Mouse (Mus musculus): ENCODE measurements around the gene Psmd4. TPM values are rescaled to one million over a fixed set of nuclear protein-coding genes. Genes with fewer than 3 reads are reported as not detected.

Psmd4 gene
- 199 and 214 TPM in 2 replicates for polyA plus RNA-seq (2016; fragmentation: Nextera tagmentation; extraction: Ambion mirVana)

- H3K9ac ChIP-seq, result peak within 1 kb of the TSS; percentile 85
- H3K4me1 ChIP-seq (replicated peaks), result peaks cover 7% of the 10 kb centered on the region
- peak within 1 kb of the TSS; percentile 73 for H3K4me2 ChIP-seq
- H3K27ac ChIP-seq (ENCODE audit: poor library complexity, severe bottlenecking), result peak within 1 kb of the TSS; percentile 70
- no peaks in the 10 kb centered on the region for H3K9me3 ChIP-seq (replicated peaks)
- peak within 1 kb of the TSS; percentile 82 for H3K4me3 ChIP-seq
- ATAC-seq (ENCODE audit: insufficient number of reproducible peaks, low FRiP score), result peak; percentile 98
- H3K27me3 ChIP-seq (replicated peaks), result no peaks in the 10 kb centered on the region
- H3K36me3 ChIP-seq, result peaks cover 12% of the 10 kb centered on the region; the same call in 1 of the 2 replicates
- WGBS, result under 1% methylated on average over 36 of the region's 36 CpGs
Measured at GRCm38 (mm10) chr3:95042166-95042837, at the start of gene Psmd4. TSS of gene Psmd4 (minus strand) at chr3:95042614.

- H3K9ac ChIP-seq, result no peak overlapping the region
- ATAC-seq (ENCODE audit: insufficient number of reproducible peaks, low FRiP score), result no peak
- H3K36me3 ChIP-seq, result peaks cover 15% of the 10 kb centered on the region
- no peaks in the 10 kb centered on the region for H3K27me3 ChIP-seq (replicated peaks)
- H3K4me3 ChIP-seq, result no peak overlapping the region
- H3K27ac ChIP-seq (ENCODE audit: poor library complexity, severe bottlenecking), result no peak overlapping the region
- no peak overlapping the region for H3K4me2 ChIP-seq
- 90% methylated on average over 1 of the region's 1 CpGs for WGBS
- 0 out of 2 replicates have a peak, but pooled peaks cover 2% of the 10 kb centered on the region for H3K4me1 ChIP-seq (replicated peaks)
- H3K9me3 ChIP-seq (replicated peaks), result no peaks in the 10 kb centered on the region
Measured at GRCm38 (mm10) chr3:95088071-95088470, 45.7 kb upstream of the Psmd4 start.

- H3K27ac ChIP-seq (ENCODE audit: poor library complexity, severe bottlenecking), result no peak overlapping the region
- ATAC-seq (ENCODE audit: insufficient number of reproducible peaks, low FRiP score), result no peak
- H3K9ac ChIP-seq, result no peak overlapping the region
- no peaks in the 10 kb centered on the region for H3K9me3 ChIP-seq (replicated peaks)
- H3K36me3 ChIP-seq, result peaks cover 85% of the 10 kb centered on the region
- H3K4me2 ChIP-seq, result no peak overlapping the region
- no peaks in the 10 kb centered on the region for H3K27me3 ChIP-seq (replicated peaks)
- no peak overlapping the region for H3K4me3 ChIP-seq
- 88% methylated on average over 2 of the region's 2 CpGs for WGBS
- 0 out of 2 replicates have a peak, but pooled peaks cover 3% of the 10 kb centered on the region for H3K4me1 ChIP-seq (replicated peaks)
Measured at GRCm38 (mm10) chr3:95071606-95072005, 29.2 kb upstream of the Psmd4 start.

GRCm38 (mm10) chr3:95066570-95066969 lies 24.2 kb upstream of the Psmd4 start:
- WGBS, result 63% methylated on average over 11 of the region's 11 CpGs
- H3K9me3 ChIP-seq (replicated peaks), result no peaks in the 10 kb centered on the region
- peaks cover 9% of the 10 kb centered on the region; the same call in 1 of the 2 replicates for H3K4me1 ChIP-seq (replicated peaks)
- no peak overlapping the region for H3K9ac ChIP-seq
- ATAC-seq (ENCODE audit: insufficient number of reproducible peaks, low FRiP score), result peak; percentile 53; the same call in 1 of the 2 replicates
- H3K36me3 ChIP-seq, result peaks cover 96% of the 10 kb centered on the region
- H3K27me3 ChIP-seq (replicated peaks), result no peaks in the 10 kb centered on the region
- no peak overlapping the region for H3K4me3 ChIP-seq
- no peak overlapping the region for H3K27ac ChIP-seq (ENCODE audit: poor library complexity, severe bottlenecking)
- H3K4me2 ChIP-seq, result no peak overlapping the region

GRCm38 (mm10) chr3:95066095-95066494 lies 23.7 kb upstream of the Psmd4 start:
- H3K4me2 ChIP-seq, result no peak overlapping the region
- no peaks in the 10 kb centered on the region for H3K9me3 ChIP-seq (replicated peaks)
- WGBS, result 89% methylated on average over 6 of the region's 6 CpGs
- H3K4me3 ChIP-seq, result no peak overlapping the region
- peaks cover 9% of the 10 kb centered on the region; the same call in 1 of the 2 replicates for H3K4me1 ChIP-seq (replicated peaks)
- peaks cover 96% of the 10 kb centered on the region for H3K36me3 ChIP-seq
- H3K27me3 ChIP-seq (replicated peaks), result no peaks in the 10 kb centered on the region
- ATAC-seq (ENCODE audit: insufficient number of reproducible peaks, low FRiP score), result 0 out of 2 replicates have a peak, but pooled peaks have one; percentile 33
- no peak overlapping the region for H3K27ac ChIP-seq (ENCODE audit: poor library complexity, severe bottlenecking)
- no peak overlapping the region for H3K9ac ChIP-seq

GRCm38 (mm10) chr3:95065553-95065952 lies 23.1 kb upstream of the Psmd4 start:
- Histone ChIP-seq H3K36me3 (peaks cover 96% of the 10 kb centered on the region), H3K9me3 (replicated peaks) (no peaks in the 10 kb centered on the region), H3K4me2 (no peak overlapping the region), H3K27me3 (replicated peaks) (no peaks in the 10 kb centered on the region), H3K4me1 (replicated peaks) (peaks cover 9% of the 10 kb centered on the region; the same call in 1 of the 2 replicates), H3K27ac (ENCODE audit: poor library complexity, severe bottlenecking) (no peak overlapping the region), H3K4me3 (no peak overlapping the region), H3K9ac (no peak overlapping the region)
- 80% methylated on average over 1 of the region's 1 CpGs for WGBS
- no peak for ATAC-seq (ENCODE audit: insufficient number of reproducible peaks, low FRiP score)

- H3K27ac ChIP-seq (ENCODE audit: poor library complexity, severe bottlenecking), result no peak overlapping the region
- H3K36me3 ChIP-seq, result peaks cover 98% of the 10 kb centered on the region
- no peak for ATAC-seq (ENCODE audit: insufficient number of reproducible peaks, low FRiP score)
- no peaks in the 10 kb centered on the region for H3K9me3 ChIP-seq (replicated peaks)
- H3K4me3 ChIP-seq, result no peak overlapping the region
- no peak overlapping the region for H3K4me2 ChIP-seq
- 92% methylated on average over 4 of the region's 4 CpGs for WGBS
- no peaks in the 10 kb centered on the region for H3K27me3 ChIP-seq (replicated peaks)
- H3K4me1 ChIP-seq (replicated peaks), result peaks cover 9% of the 10 kb centered on the region; the same call in 1 of the 2 replicates
- H3K9ac ChIP-seq, result no peak overlapping the region
Measured at GRCm38 (mm10) chr3:95063741-95064140, 21.3 kb upstream of the Psmd4 start.

- no peak overlapping the region for H3K4me3 ChIP-seq
- no peaks in the 10 kb centered on the region for H3K27me3 ChIP-seq (replicated peaks)
- no peak overlapping the region for H3K4me2 ChIP-seq
- H3K36me3 ChIP-seq, result peaks cover 56% of the 10 kb centered on the region
- H3K27ac ChIP-seq (ENCODE audit: poor library complexity, severe bottlenecking), result no peak overlapping the region
- no peak for ATAC-seq (ENCODE audit: insufficient number of reproducible peaks, low FRiP score)
- no peaks in the 10 kb centered on the region for H3K9me3 ChIP-seq (replicated peaks)
- H3K9ac ChIP-seq, result peak overlapping the region; percentile 7; the same call in 1 of the 2 replicates
- WGBS, result 80% methylated on average over 8 of the region's 8 CpGs
- peaks cover 31% of the 10 kb centered on the region for H3K4me1 ChIP-seq (replicated peaks)
Measured at GRCm38 (mm10) chr3:95058078-95058477, 15.7 kb upstream of the Psmd4 start.

GRCm38 (mm10) chr3:95056275-95056674 lies 13.9 kb upstream of the Psmd4 start:
- Histone ChIP-seq H3K27me3 (replicated peaks) (no peaks in the 10 kb centered on the region), H3K4me2 (no peak overlapping the region), H3K4me1 (replicated peaks) (peaks cover 26% of the 10 kb centered on the region), H3K4me3 (no peak overlapping the region), H3K9me3 (replicated peaks) (no peaks in the 10 kb centered on the region), H3K36me3 (peaks cover 38% of the 10 kb centered on the region), H3K9ac (no peak overlapping the region), H3K27ac (ENCODE audit: poor library complexity, severe bottlenecking) (no peak overlapping the region; the same call in 1 of the 2 replicates)
- WGBS, result 67% methylated on average over 7 of the region's 7 CpGs
- ATAC-seq (ENCODE audit: insufficient number of reproducible peaks, low FRiP score), result no peak

GRCm38 (mm10) chr3:95054481-95055260 lies 12.3 kb upstream of the Psmd4 start:
- Histone ChIP-seq H3K27ac (ENCODE audit: poor library complexity, severe bottlenecking) (peak overlapping the region; percentile 91), H3K27me3 (replicated peaks) (no peaks in the 10 kb centered on the region), H3K9me3 (replicated peaks) (no peaks in the 10 kb centered on the region), H3K4me2 (peak overlapping the region; percentile 20), H3K9ac (no peak overlapping the region), H3K36me3 (peaks cover 22% of the 10 kb centered on the region), H3K4me1 (replicated peaks) (peaks cover 26% of the 10 kb centered on the region), H3K4me3 (no peak overlapping the region)
- peak; percentile 75 for ATAC-seq (ENCODE audit: insufficient number of reproducible peaks, low FRiP score)
- WGBS, result 5% methylated on average over 10 of the region's 10 CpGs

GRCm38 (mm10) chr3:95053701-95054100 lies 11.3 kb upstream of the Psmd4 start:
- Histone ChIP-seq H3K4me1 (replicated peaks) (peaks cover 26% of the 10 kb centered on the region), H3K9ac (no peak overlapping the region), H3K4me2 (no peak overlapping the region), H3K27me3 (replicated peaks) (no peaks in the 10 kb centered on the region), H3K9me3 (replicated peaks) (no peaks in the 10 kb centered on the region), H3K27ac (ENCODE audit: poor library complexity, severe bottlenecking) (peak overlapping the region; percentile 77; the same call in 1 of the 2 replicates), H3K4me3 (no peak overlapping the region), H3K36me3 (peaks cover 12% of the 10 kb centered on the region)
- no peak for ATAC-seq (ENCODE audit: insufficient number of reproducible peaks, low FRiP score)
- WGBS, result 38% methylated on average over 3 of the region's 3 CpGs

Data from heart, embryonic 12.5 days (tissue).